Mouse (Mus musculus) spleen, adult 2 months (tissue): ENCODE measurements around the gene B230118H07Rik.

ENCODE experiments used
- CTCF ChIP-seq: fragments of 200-500 bp; IDR thresholded peaks from 2 replicates; pipeline ENCODE4 v1.5.1; 2011; ENCODE audit warnings: mild to moderate bottlenecking, inconsistent platforms; ENCODE audit not compliant: insufficient read depth, insufficient read length, insufficient replicate concordance; ENCODE audit errors: extremely low read depth
- POLR2A ChIP-seq: fragments of 200-500 bp; IDR thresholded peaks from 2 replicates; pipeline ENCODE4 v1.6.1; 2011; ENCODE audit warnings: low read depth, low read length, inconsistent platforms

DNA sequence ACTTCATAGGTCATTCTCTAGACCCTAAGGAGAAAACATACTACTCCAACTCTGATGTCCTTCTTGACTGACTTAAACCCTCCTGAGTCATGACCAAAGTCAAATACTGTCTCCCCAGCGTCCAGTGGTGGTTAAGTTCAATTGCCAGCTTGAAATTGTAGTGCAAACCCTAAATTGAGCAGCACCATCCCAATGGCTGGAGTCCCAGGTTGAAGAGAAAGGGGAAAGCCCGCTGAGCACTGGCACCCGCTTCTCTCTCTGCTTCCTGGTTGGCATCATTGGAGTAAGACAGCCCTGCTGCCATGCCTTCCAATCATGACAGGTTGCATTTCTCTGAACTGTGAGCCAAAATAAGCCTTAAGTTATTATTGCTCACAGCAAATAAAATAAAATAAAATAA, 89.9 kb downstream of the B230118H07Rik start:
- TF ChIP-seq CTCF, result no peak
- no peak for TF ChIP-seq POLR2A
